Mouse (Mus musculus) c-Kit-positive CD71-negative TER-119-negative erythroid progenitor cells, embryonic 14.5 days (primary cell): Measurements from ENCODE around the gene Tbrg1.

Experiments used
- DNase-seq: peaks from one replicate; pipeline ENCODE4 v3.0.0-alpha.2; 2013; ENCODE audit warnings: low read depth

The Tbrg1 gene

DNA sequence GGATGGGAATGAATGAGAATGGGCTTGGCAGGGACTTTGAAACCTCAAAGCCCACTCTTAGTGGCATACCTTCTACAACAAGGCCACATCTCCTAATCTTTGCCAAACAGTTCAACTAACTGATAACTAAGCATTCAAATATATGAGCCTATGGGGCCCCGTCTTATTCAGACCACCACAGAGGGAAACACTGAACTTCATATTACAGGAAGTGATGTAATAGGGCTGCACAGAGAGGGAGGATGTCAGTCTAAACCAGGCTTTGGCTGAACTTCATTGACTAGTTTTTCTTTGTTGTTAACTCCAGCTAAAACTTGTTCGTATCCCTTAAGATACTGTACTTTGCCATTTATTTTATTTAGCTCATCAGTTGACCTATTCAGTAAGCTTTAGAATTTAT is 27.2 kb downstream of the Tbrg1 start:
- DNase-seq: no peak

DNA sequence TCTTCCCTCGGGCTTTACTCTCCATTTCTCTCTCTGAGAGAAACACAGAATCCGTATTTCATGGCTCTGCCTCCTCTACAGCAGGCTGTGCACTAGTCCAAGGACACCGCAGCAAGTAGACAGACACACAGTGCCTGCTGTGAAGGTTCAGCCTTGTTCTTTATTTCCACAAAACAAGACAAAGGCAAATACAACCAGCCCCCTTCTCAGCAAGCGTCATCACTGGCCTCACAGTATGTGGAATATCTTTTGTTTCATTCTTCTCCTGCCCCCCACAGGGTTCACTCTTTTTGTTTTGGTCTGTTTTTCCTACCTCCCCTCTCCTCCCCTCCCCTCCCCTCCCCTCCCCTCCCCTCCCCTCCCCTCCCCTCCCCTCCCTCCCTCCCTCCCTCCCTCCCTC is 28.5 kb downstream of the Tbrg1 start:
- DNase-seq: no peak

DNA sequence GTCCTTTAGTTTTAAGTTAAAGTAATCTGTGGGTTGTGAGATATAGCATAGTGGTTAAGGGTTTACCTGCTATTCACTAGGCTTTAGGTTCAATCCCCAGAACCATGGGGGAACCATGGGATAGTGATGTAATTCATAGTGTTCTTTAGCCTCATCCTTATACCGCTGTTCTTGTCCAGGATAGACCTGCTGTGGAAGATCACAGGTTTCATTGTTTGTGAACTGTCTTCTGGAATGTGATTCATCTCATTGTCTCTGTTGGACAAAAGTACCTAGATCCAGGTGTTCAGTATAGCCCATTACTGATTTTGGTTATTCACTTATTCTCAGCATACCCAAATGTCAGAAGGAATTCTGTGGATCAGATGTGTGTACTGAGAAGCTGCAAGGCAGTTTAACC is 29.8 kb downstream of the Tbrg1 start:
- no peak for DNase-seq

DNA sequence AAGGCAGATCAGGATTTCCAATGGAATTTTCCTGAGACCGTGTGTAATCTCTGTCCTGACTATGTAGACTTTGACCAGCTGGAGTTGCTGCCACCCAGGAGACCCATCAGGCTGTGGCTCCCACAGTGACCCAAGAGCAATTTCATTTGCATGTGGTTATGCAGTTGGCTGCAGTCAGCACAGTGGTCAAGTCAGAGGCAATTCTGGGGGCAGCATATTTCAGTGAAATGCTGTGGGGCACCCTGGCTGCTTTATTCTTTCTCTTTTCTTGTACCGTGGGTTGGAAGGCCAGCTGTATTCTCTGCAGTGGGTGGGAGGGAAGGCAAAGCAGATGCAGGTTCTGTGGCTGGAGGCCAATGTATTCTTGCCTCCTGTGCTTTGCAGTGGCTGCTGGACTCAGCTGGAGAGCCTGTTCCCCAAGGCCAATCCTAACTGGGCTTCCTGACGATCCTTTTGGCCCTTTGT is 31.0 kb downstream of the Tbrg1 start:
- DNase-seq: no peak

DNA sequence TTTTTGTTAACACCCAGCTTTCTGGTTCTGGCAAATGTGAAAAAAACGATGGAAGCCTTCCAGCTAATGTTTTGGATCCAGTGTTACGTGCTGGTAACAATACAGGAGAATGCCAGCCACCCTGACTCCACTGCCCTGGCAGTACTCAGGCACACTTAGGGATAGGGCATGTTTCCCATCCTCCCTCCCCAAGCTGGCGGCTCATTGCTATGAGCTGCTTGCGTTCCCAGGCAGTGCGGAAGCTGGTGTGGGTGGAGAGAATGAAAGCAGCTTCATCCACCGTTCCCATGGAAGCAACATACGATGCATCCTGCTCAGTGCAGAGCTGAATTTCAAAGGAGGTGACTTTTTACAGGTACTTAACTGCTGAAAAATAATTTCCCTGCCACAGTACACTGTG is 31.5 kb downstream of the Tbrg1 start:
- no peak for DNase-seq

DNA sequence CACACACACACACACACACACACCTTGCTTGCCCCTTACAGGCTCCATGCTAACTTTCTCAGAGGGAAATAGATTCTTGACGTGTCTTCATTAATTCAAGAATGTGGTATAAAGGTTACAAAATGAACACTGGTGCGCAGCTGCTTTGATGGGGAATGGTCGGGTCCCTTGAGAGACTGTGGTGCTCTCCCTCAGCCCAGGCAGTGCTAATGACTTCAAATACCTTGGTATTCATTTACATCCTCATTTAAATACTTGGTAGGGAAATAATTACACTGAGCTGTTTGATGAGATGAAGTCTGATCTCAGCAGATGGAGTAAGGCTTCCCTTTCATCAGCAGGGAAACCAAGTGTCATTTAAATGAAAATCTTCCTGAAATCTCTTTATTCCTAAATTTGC is 32.0 kb downstream of the Tbrg1 start:
- DNase-seq: no peak

DNA sequence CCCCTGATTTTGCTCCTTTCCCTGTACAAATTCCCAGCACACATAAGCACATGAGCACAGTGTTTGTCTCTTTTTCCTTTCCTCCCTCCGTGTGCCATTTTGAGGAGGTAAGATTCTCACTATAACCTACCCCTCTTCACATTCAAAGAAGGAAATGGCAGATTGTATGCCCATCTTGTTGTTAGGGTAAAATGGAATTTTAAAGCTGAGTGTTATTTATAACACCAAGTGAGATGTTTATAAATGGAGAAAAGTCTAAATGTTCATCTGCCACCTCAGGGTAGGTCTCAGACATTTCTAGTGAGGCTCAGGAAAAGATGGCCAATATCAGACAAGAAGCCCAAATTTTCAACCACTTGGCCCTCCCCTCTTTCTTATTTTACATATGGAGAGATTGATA is 32.6 kb downstream of the Tbrg1 start:
- DNase-seq: no peak

DNA sequence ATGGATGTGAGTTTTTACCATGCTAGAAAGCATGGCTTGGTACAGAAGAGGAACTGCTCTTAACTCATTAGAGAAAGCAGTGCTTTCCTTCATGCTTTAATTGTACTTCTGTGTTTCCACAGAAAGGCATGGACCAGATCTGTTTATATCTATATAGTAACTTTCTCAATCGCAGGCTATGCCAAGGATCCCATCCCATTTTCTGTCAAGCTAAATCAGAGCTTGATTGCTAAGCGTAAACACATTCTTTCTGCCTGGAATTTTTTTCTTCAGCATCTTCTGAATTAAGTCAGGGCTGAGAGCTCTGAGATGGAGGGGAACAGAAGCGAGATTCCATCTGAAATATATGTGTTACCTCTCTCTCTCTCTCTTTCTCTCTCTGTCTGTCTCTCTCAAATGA is 33.1 kb downstream of the Tbrg1 start:
- DNase-seq: no peak

DNA sequence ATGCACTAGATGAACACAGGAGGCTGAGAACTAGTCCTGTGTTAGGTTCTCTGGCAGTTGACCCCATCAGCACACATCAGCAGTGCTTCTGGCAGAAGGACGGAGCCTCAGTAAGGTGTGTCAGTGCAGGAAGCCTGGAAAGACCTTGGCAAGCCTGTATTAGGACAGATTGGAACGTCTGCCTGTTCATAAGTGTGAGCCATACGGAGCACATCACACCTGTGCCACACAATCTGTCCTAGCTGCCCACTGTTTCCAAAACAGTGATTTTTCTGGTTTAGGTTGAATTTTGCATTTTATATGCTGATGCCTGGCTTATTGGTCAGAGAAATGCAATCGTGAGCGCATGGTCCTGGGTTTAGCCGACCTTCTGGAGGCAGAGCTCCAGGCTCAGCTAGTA is 35.8 kb downstream of the Tbrg1 start:
- DNase-seq: no peak

DNA sequence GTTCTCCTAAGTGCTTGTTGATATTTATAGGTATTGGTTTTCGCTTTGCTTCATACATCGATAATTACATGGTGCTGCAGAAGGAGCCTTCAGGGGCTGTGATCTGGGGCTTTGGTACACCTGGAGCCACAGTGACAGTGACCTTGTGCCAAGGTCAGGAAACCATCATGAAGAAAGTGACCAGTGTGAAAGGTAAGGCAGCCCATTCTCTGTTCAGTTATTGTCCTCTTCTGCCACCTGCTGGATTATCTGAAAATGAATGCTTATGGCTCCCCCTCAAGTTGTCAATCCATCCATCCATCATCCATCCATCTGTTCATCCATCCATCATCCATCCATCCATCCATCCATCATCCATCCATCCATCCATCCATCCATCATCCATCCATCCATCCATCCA is 40.3 kb downstream of the Tbrg1 start:
- DNase-seq: no peak

DNA sequence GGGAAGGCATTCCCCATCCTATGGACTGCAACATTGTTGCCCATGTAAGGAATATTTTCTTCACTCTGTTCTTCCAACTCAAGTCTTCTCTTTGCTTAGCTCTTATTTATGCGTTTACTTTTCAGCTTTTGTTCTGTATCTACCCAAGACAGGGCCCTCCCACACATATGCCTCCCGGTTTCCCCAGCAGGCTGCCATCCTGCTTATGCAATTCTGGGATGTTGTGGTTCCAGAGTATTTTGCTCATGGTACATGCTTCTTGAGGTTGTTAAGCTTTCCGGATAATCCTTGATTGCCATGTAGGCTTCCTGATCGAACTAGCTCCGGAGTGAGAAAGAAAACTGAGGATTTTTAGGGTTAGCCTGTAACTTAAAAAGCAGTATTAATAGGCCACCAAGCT is 41.9 kb downstream of the Tbrg1 start:
- DNase-seq: no peak

DNA sequence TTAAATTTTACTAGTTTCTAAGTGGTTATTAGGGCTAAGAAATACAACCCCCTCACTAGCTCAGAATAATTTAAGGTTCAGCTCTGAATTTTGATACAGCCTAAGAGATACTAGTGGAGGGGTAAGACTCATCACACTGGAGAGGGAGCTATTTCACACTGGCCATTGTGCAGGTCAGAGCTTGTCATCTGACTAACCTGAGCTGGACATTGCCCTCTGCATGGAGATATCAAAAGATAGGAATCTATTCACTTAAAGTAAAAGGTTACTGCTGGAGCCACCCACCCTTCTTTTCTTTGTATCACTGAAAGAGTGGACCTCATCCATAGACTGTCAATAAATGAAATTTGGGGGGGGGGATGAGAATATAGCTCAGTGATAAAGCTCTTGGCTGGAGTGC is 42.8 kb downstream of the Tbrg1 start:
- no peak for DNase-seq

DNA sequence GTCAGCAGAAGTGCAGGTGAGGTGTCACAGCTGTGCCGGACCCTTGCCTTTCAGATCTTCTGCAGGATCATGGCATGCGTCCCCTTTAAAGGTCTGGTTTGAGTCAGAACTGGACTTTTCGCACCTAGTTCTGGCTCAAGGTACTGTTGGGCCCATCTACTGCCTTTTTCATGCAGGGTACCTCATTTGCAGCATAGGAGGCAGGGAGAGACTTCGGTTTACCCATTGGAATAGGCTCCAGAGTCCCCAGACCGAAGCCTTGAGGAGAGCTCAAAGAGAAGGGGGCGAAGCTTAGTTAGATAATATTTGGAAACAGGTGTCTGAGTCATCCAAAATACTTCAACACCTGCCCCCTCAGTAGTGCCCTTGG is 43.2 kb downstream of the Tbrg1 start:
- DNase-seq: no peak

DNA sequence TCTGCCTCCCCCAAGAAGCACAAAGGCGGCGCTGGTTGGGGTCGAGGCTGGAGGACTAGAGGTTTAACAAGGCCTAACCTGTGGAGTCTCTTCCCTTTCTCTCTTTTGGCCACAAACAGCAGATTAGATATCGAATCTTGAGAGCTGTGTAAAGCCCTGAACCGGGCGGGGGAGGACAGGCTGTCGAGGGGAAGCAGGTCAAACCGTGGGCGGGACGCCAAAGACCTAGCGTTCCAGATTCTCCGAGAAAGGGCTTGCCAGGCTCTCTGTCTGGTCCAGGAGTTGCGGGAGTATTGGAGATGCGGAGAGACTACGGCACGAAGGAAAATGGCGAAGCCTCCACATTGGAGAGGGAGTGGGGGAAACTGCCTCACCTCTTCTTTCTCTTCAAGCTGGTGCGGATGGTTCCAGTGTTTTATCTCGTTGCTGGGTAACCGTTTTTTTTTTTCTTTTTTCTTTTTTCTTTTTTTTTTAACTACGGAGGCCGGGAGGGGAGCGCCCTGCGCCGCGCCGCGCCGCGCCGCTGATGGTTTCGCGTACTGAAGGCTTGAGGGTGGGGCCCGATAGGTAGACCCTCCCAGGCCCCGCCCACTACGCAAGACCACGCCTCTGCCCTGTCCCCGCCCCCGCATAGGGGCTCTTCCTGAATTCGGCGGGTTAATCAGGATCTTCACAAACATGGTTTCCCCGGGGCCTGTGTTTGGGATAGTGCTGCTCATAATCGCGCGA is 43.8 kb downstream of the Tbrg1 start, which contains the start of gene Spa17:
Gene Spa17, minus strand, starts transcription at position 541 of the 729 bp plus-strand sequence.
- DNase-seq: peak; percentile 78

DNA sequence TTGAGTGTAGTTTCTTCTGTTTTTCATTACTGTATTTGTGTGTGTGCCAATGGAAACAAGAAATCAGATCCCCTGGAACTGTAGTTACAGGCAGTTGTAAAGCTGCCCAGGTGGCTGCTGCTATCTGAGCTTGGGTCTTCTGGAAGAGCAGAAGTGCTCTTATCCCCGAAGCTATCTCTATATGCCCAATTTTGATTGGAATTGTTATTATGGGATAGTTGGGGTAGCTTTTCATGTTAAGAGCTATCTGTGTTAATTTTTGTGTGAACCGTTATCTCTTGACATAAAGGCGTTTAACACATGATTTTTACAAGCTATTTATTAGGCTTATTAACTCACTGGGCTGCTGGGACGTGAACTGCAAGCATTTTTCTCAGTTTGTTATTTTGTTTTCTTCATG is 47.6 kb downstream of the Tbrg1 start:
- no peak for DNase-seq

DNA sequence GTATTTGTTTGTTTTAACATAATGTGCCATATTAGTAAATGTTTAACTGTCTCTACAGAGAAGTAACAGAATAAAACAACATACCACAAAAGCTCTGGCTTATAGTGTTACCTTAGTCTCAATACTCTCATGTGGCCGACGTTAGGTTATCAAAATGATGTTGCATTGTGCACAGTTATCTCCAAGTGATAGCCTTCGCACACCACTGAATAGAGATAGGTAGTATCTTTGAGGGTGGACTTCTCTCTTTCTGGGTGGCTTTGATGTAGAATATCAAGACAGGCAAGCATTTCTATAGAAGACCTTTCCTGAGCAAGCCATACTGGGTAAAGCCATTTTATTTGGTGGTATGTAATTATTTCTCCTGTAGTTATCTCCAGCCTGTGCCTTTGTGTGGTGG is 52.0 kb downstream of the Tbrg1 start:
- no peak for DNase-seq

DNA sequence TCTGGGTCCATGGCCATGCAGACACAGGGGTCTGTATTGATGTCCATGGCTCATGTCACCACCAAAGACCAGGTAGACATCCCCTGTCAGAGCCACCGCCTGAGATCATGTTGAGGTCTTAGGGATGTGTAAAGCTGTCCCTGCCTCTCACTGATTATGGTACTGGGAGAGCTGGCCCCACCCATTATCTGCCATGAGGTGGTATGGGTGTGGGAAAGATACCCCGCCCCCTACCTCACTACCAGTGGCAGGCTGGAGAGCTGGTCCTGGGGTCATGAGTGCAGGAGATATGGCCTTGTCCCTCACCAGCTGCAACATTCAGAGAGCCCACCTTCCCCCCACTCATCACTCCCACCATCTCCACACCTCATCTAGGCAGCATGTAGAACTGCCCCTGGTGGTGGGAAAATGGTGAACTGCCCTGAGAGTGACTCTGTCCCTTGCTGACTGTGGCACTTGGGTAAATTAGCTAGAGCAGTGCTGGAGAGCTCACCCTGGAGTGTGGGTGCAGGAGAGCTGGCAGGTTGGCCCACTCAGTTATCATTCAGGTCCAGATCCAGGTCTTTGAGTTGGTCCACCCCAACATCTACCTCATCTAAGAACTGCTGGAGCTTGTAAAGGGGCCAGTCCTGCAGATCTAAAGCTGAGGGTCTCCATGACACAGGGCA is 56.4 kb downstream of the Tbrg1 start:
- DNase-seq: no peak
